Mouse (Mus musculus): ENCODE data around the gene Scamp2. TPM values are rescaled to one million over a fixed set of nuclear protein-coding genes. Genes with fewer than 3 reads are reported as not detected.

Scamp2 gene
- polyA plus RNA-seq, 1 experiment, result 3.8 TPM

DNA sequence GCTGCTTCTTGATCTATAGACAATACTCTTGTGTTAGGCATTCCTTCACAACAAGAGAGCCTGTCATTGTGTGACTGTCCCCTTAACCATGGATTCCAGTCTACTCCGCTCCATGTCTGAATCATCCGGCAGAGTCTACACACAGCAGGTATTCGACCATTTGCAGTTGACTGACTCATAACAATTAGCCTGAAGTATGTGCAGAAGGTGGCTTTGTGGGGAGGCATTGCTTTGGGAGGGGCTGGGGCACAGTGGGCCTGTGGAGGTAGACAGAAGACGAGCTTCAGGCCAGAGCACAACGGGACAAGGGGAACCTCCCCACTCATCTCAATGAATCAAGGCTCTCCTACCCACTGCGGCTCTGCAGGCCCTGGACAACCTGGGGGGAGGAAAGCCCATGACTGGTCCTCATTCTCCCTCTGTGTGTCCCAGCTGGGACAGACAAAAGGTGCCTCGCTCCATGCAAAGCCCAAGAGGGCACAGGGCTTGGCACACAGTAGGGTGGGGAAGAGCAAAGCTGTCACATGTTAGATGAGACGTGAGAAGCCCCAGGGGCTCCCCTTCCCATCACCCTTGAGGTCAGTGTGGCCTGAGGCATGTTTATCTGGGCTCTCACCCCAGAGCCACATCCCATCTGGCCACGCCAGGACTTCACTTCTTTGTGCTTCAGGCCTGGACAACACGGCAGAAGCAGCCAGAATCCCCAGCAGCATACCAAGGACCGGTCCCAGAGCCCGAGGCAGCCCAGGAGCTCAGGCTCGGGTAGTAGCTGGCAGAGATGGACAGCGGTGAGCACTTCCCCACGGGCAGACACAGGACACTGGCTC is 65.1 kb downstream of the Scamp2 start:
- no peak for TF ChIP-seq GATA1 (IDR thresholded peaks at IDR 0.05; ENCODE audit: low read length)

DNA sequence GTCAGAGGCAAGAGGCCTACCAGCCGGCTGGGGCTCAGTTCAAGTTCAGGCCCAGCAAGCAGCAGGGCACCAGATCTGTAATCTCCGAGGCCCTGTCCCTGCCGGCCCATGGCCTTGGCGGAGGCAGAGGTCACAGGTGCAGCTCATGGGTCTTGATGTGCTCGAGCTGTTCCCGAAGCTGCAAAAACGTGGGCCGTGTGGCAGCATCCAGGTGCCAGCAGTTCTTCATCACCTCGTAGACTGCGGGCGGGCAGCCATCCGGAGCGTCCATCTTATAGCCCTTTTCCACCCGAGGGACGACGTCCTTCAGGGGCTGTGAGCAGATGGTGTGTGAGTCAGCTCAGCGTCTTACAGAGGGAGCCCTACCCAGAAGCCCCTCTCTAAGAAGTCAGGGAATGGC is 66.4 kb downstream of the Scamp2 start:
- no peak for TF ChIP-seq GATA1 (IDR thresholded peaks at IDR 0.05; ENCODE audit: low read length)

DNA sequence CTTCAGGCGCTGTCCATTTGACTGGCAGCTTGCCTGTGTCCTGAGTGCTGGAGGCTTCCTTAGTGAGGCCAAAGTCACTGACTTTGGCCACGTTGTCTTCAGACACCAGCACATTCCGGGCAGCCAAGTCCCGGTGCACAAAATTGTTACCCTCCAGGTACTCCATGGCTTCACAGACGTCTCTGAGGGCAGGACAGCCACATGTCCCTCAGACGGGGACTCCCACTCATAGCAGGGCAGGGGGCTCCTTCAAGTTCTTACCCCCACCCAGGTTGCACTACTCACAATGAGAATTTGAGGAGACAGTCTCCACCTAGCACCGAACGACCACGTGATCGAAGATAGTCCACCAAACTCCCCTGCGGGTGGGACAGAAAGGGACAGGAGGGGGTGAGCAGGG is 67.1 kb downstream of the Scamp2 start:
- no peak for TF ChIP-seq GATA1 (IDR thresholded peaks at IDR 0.05; ENCODE audit: low read length)

DNA sequence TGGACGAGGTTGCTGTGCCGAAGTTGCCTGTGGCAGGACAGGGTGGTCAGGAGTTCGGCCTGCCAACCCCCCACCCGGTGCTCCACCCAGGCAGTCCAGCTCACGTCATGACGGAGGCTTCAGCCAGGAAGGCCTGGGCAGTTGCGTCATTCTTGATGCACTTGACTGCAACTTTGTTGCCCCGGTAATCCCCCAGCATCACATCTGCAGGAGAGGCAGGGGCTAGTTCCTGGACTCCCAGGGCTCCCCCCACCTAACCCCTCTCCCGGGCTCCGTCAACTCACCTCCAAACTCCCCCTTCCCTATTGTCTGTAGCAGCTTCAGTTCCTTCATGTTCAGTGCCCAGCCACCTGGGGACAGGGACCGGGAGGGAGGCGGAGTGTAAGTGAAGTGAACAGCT is 68.0 kb downstream of the Scamp2 start:
- TF ChIP-seq GATA1 (IDR thresholded peaks at IDR 0.05; ENCODE audit: low read length), result no peak

DNA sequence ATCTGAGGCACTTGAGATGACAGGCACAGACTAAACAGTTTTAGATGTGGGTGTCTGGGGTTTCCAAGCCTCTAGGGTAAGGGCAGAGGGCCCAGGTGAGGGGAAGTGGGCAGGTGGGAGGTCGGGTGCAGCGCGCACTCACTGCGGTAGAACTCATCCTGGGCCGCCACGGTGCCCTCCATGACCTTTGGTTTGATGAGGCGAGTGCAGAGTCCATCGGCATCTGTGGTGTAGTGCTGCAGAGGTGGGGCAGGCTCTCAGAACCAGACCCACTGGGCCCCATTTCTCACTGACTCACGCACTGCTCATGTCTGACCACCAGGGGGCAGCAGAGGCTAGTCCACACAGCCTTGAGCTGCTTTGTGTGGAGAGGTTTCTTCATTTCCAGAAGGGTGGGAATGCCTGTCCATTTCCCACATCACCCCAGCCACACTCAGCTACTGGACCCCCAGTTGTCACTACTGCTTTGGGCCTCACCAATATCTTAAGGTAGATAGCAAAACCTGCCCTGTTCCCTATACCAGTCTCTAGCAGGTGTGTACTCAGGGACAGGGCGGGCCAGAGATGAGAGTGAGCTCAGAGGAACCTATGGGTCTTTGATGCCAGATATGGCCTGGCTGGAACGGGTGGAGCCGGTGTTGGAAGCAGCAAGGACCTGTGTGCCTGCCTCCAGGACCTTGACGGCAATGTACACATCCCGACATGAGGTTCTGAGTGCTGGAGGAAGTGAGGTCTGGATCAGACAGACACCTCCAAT is 68.6 kb downstream of the Scamp2 start:
- TF ChIP-seq GATA1 (IDR thresholded peaks at IDR 0.05; ENCODE audit: low read length), result no peak

DNA sequence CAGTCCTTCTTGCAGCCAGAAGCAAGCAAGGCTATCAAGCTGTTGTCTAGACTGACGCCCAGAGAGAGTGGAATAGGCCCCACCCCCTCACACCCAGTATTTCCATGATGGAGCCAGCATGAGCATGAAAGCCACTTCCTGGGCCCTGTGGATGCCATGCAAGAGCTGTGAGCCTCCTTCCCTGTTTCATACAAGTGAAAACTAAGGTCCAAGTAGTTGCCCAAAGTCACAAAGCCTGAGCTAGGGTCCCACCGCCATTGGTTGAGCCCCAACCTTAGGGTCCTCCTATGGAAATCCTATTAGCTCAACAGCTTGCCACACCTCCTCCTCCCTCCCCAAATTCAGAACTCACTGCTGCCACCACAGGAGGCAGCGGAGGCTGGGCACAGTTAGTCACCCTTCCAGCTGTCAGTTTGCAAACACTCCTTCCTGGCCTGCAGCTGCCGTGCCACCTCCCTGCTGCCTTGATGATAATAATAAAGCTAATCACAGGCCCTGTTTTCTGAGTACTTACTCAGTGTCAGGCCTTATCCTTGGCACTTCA is 72.8 kb downstream of the Scamp2 start:
- TF ChIP-seq GATA1 (IDR thresholded peaks at IDR 0.05; ENCODE audit: low read length), result no peak

DNA sequence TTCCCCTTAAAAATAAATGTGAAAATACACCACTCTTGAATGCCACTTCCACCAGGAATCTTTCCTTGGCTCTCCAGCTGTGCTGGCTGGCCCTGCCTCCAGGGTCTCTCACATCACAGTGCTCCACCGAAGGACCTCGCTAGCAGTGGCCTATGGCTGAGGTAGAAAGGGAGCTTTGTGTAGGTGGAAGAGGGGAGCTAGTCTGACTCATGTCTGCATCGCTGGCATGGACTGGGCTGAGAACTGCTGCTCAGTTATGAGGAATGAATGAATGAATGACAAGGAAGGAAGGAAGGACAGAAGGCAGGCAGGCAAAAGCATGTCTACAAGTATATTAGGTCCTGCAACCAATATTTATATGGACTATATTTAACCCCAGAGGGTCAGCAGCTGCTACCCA is 76.5 kb downstream of the Scamp2 start:
- TF ChIP-seq GATA1 (IDR thresholded peaks at IDR 0.05; ENCODE audit: low read length), result no peak

DNA sequence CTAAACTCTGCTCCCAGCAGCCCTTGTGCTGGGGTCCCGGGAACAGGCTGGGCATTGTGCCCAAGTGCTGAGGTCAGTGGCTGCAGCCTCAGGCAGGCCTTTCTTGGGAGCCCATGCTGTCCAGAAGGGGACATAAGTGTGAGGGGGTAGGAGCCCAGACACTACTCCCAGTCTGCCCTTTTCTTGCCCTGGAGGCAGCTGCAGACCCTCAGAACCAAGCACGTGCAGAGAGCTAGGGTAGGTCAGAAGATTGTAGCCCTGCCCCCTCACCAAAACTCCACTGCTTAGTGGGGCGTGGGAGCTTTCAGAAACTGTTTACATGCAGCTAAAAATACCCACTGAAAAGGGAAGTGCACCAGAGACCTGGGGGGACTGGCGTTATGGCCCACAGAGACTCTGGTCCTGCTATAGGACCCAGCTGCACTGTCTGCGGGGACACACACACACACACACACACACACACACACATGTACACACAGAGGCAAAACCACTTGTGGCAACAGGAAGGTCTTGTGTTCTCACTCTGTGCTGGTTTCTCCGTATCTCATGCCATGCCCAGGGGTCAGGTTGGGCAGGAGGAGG is 77.1 kb downstream of the Scamp2 start:
- no peak for TF ChIP-seq GATA1 (IDR thresholded peaks at IDR 0.05; ENCODE audit: low read length)

Other genes with a start within 250 kb of the Scamp2 start
- 4.0 and 7.2 TPM in 2 replicates for gene Ppcdc, start 120.8 kb upstream of the Scamp2 start, polyA plus RNA-seq (2012)
- gene Scamp5, start 92.9 kb upstream of the Scamp2 start, polyA plus RNA-seq (2012), result 0.10 and 0.11 TPM in 2 replicates
- 0.26 and 0.68 TPM in 2 replicates for gene Rpp25, start 56.9 kb upstream of the Scamp2 start, polyA plus RNA-seq (2012)
- gene Cox5a, start 39.7 kb upstream of the Scamp2 start, polyA plus RNA-seq (2012), result 549 and 806 TPM in 2 replicates
- gene Fam219b, start 23.4 kb upstream of the Scamp2 start, polyA plus RNA-seq (2012), result 27.5 and 37.6 TPM in 2 replicates
- gene Mpi, start 8.2 kb upstream of the Scamp2 start, polyA plus RNA-seq (2012), result 1.5 and 3.1 TPM in 2 replicates
- gene Ulk3, start 28.5 kb downstream of the Scamp2 start, polyA plus RNA-seq (2012), result 4.9 and 5.4 TPM in 2 replicates
- not detected in 2 replicates for gene Cplx3, start 45.3 kb downstream of the Scamp2 start, polyA plus RNA-seq (2012)
- not detected in 2 replicates for gene Lman1l, start 59.8 kb downstream of the Scamp2 start, polyA plus RNA-seq (2012)
- 348 and 435 TPM in 2 replicates for gene Csk, start 92.7 kb downstream of the Scamp2 start, polyA plus RNA-seq (2012)
- gene Cyp1a2, start 122.8 kb downstream of the Scamp2 start, polyA plus RNA-seq (2012), result not detected in 2 replicates
- not detected in 2 replicates for gene Cyp1a1, start 127.0 kb downstream of the Scamp2 start, polyA plus RNA-seq (2012)
- 10.8 and 13.6 TPM in 2 replicates for gene Edc3, start 147.6 kb downstream of the Scamp2 start, polyA plus RNA-seq (2012)
- 39.8 and 41.3 TPM in 2 replicates for gene Clk3, start 204.9 kb downstream of the Scamp2 start, polyA plus RNA-seq (2012)